Mouse (Mus musculus) c-Kit-positive CD71-positive TER-119-negative erythroid progenitor cells, embryonic 14.5 days (primary cell): ENCODE results near the gene Tmem219.

ENCODE experiments used
- DNase-seq: peaks from one replicate; pipeline ENCODE4 v3.0.0-alpha.2; 2013; ENCODE audit warnings: low read depth

The Tmem219 gene

GRCm38 (mm10) chr7:126862147-126862784 lies 60.5 kb downstream of the Tmem219 start, which contains the start of gene Ino80e:
Ino80e (minus strand) TSS chr7:126862377.
- peak; percentile 94 for DNase-seq

- peak; percentile 91 for DNase-seq
These were observed 61.1 kb downstream of the Tmem219 start, which contains the start of gene Hirip3 for GRCm38 (mm10) chr7:126861429-126862130. Hirip3 (plus strand) TSS chr7:126861972.

GRCm38 (mm10) chr7:126860987-126861386 lies 61.7 kb downstream of the Tmem219 start:
- no peak for DNase-seq

GRCm38 (mm10) chr7:126856741-126857420 lies 65.8 kb downstream of the Tmem219 start:
- DNase-seq, result no peak

- no peak for DNase-seq
These were observed 67.1 kb downstream of the Tmem219 start for GRCm38 (mm10) chr7:126855641-126856040.

- no peak for DNase-seq
These were observed 69.3 kb downstream of the Tmem219 start for GRCm38 (mm10) chr7:126853454-126853853.

GRCm38 (mm10) chr7:126851192-126851591 lies 71.5 kb downstream of the Tmem219 start:
- DNase-seq, result no peak

- no peak for DNase-seq
These were observed 72.6 kb downstream of the Tmem219 start for GRCm38 (mm10) chr7:126850161-126850560.

GRCm38 (mm10) chr7:126848794-126849193 lies 73.9 kb downstream of the Tmem219 start:
- no peak for DNase-seq

GRCm38 (mm10) chr7:126847421-126848398 lies 75.0 kb downstream of the Tmem219 start:
- no peak for DNase-seq

GRCm38 (mm10) chr7:126847116-126847420 lies 75.6 kb downstream of the Tmem219 start, which contains the start of gene Doc2a:
Doc2a (plus strand) TSS chr7:126847416.
- DNase-seq, result no peak

GRCm38 (mm10) chr7:126845516-126845915 lies 77.2 kb downstream of the Tmem219 start:
- DNase-seq, result no peak

GRCm38 (mm10) chr7:126843276-126843675 lies 79.4 kb downstream of the Tmem219 start:
- no peak for DNase-seq
